Mouse (Mus musculus) small intestine, adult 2 months (tissue): Measurements from ENCODE around the gene Mllt10.

ENCODE experiments used
- CTCF ChIP-seq: fragments of 200-500 bp; IDR thresholded peaks from 2 replicates; pipeline ENCODE4 v1.5.1; 2012; ENCODE audit warnings: low read depth, mild to moderate bottlenecking, control low read depth, inconsistent platforms, low read length, moderate library complexity, mixed read lengths; ENCODE audit not compliant: insufficient replicate concordance, insufficient read length; ENCODE audit errors: extremely low read depth
- POLR2A ChIP-seq: fragments of 200-500 bp; IDR thresholded peaks from 2 replicates; pipeline ENCODE4 v1.6.1; 2012; ENCODE audit warnings: low read depth, mild to moderate bottlenecking, control low read depth, inconsistent platforms, low read length, moderate library complexity

DNA sequence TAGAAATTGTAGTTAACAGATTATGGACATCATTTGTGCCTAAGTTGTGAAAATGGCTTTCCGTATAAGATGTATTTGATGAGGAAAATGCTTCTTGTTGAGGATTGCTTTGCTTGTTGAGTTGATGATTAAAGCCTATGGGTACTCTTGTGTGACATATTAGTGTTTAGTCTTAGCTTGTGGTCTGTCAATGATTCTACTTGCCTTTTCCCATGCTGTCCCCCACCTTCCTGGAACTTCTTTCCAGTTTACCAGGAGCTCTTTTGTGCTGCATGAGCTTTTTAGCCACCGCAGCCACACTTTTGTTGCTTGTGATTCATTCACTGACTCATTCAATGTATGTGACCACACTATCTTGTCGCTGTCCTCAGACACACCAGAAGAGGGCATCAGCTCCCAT is 53.2 kb downstream of the Mllt10 start:
- TF ChIP-seq POLR2A, result no peak
- TF ChIP-seq CTCF, result no peak
